Mouse (Mus musculus) left cerebral cortex, adult 2 months (tissue): ENCODE data around the gene Nrxn2. TPM values are rescaled to one million over a fixed set of nuclear protein-coding genes. Genes with fewer than 3 reads are reported as not detected.

Experiments used
- DNase-seq, 2 experiments: peaks; one replicate each; pipeline ENCODE4 v3.0.0; 2021 to 2022; ENCODE audit warnings: low spot score in 2 of 2, mixed read lengths in 1 of 2; ENCODE audit errors: extremely low spot score in 1 of 2
- H3K27ac ChIP-seq: fragments of 200-600 bp; 2 replicates; pipeline ENCODE4 v1.8.1; 2022
- H3K4me3 ChIP-seq: fragments of 200-600 bp; 2 replicates; pipeline ENCODE4 v1.8.1; 2022
- CTCF ChIP-seq: fragments of 200-600 bp; IDR thresholded peaks from 2 replicates; pipeline ENCODE4 v1.8.1; 2022; ENCODE audit warnings: antibody characterized with exemption, mild to moderate bottlenecking, moderate library complexity
- intact Hi-C: fragments of 180-260 bp; cut with DNase I; formaldehyde crosslinking; loops from one replicate; pipeline ENCODE4 v1.15.1; 2025
- total RNA-seq, 2 experiments: library from RNA; stranded (reverse); gene quantifications; 2 replicates each; pipeline ENCODE4 v1.2.3; 2021

The Nrxn2 gene
- total RNA-seq, 2 experiments from 2014 or later, result 618 to 620 TPM

GRCm38 (mm10) chr19:6492124-6492523 lies 73.6 kb downstream of the Nrxn2 start:
- Histone ChIP-seq H3K27ac (0 out of 2 replicates have a peak overlapping the region, but pooled peaks have one; percentile 30), H3K4me3 (no peak overlapping the region)
- peak; percentile 84 for TF ChIP-seq CTCF
- peak; percentile 73 to 79 for DNase-seq
- intact Hi-C loops, result loop anchor here (1.0 kb wide), 1 partner anchor 85 kb away; no protein-coding TSS in a partner anchor

- H3K4me3 ChIP-seq, result no peak overlapping the region
- TF ChIP-seq CTCF, result peak; percentile 4
- no peak for DNase-seq
- intact Hi-C loops, result no loop called here
- peak overlapping the region; percentile 24; the same call in 1 of the 2 replicates for H3K27ac ChIP-seq
Measured at GRCm38 (mm10) chr19:6493219-6493618, 74.7 kb downstream of the Nrxn2 start.

GRCm38 (mm10) chr19:6494032-6494431 lies 75.5 kb downstream of the Nrxn2 start:
- no peak overlapping the region for H3K27ac ChIP-seq
- intact Hi-C loops, result no loop called here
- TF ChIP-seq CTCF, result no peak; the same call in 1 of the 2 replicates
- no peak overlapping the region for H3K4me3 ChIP-seq
- no peak for DNase-seq

GRCm38 (mm10) chr19:6494504-6495170 lies 76.1 kb downstream of the Nrxn2 start:
- no peak for TF ChIP-seq CTCF
- no peak for DNase-seq
- H3K27ac ChIP-seq, result no peak overlapping the region
- H3K4me3 ChIP-seq, result no peak overlapping the region
- intact Hi-C loops, result loop anchor here (5.0 kb wide), 1 partner anchor 413 kb away; the partner anchor contains the start of gene Trmt112

GRCm38 (mm10) chr19:6495714-6496113 lies 77.2 kb downstream of the Nrxn2 start:
- intact Hi-C loops, result loop anchor here (5.0 kb wide), 1 partner anchor 412 kb away; the partner anchor contains the start of gene Trmt112
- DNase-seq, result no peak
- Histone ChIP-seq H3K4me3 (no peak overlapping the region), H3K27ac (no peak overlapping the region)
- no peak for TF ChIP-seq CTCF

GRCm38 (mm10) chr19:6496462-6497149 lies 78.1 kb downstream of the Nrxn2 start:
- peak overlapping the region; percentile 51 for H3K4me3 ChIP-seq
- TF ChIP-seq CTCF, result no peak
- H3K27ac ChIP-seq, result peak overlapping the region; percentile 72
- intact Hi-C loops, result loop anchor here (5.0 kb wide), 1 partner anchor 411 kb away; the partner anchor contains the start of gene Trmt112
- no peak for DNase-seq

GRCm38 (mm10) chr19:6497150-6497801 lies 78.7 kb downstream of the Nrxn2 start:
- Histone ChIP-seq H3K4me3 (peak overlapping the region; percentile 51), H3K27ac (peak overlapping the region; percentile 98)
- intact Hi-C loops, result loop anchor here (5.0 kb wide), 1 partner anchor 410 kb away; the partner anchor contains the start of gene Trmt112
- peak; percentile 75 to 83 for DNase-seq
- no peak for TF ChIP-seq CTCF

- peak overlapping the region; percentile 98 for H3K27ac ChIP-seq
- H3K4me3 ChIP-seq, result peak overlapping the region; percentile 51
- DNase-seq, result no peak
- no peak for TF ChIP-seq CTCF
- intact Hi-C loops, result loop anchor here (5.0 kb wide), 1 partner anchor 409 kb away; the partner anchor contains the start of gene Trmt112
Measured at GRCm38 (mm10) chr19:6497803-6498202, 79.3 kb downstream of the Nrxn2 start.

- intact Hi-C loops, result loop anchor here (5.0 kb wide), 1 partner anchor 409 kb away; the partner anchor contains the start of gene Trmt112
- DNase-seq, result no peak
- Histone ChIP-seq H3K27ac (peak overlapping the region; percentile 98), H3K4me3 (peak overlapping the region; percentile 51)
- TF ChIP-seq CTCF, result no peak
Measured at GRCm38 (mm10) chr19:6498350-6499131, 80.0 kb downstream of the Nrxn2 start.

- Histone ChIP-seq H3K4me3 (peak overlapping the region; percentile 51), H3K27ac (peak overlapping the region; percentile 98)
- no peak for DNase-seq
- TF ChIP-seq CTCF, result no peak
- intact Hi-C loops, result loop anchor here (5.0 kb wide), 1 partner anchor 407 kb away; the partner anchor contains the start of gene Trmt112
Measured at GRCm38 (mm10) chr19:6499860-6500635, 81.5 kb downstream of the Nrxn2 start.
